Mouse (Mus musculus) layer of hippocampus, adult 8-10 months (tissue): ENCODE measurements at regions not wholly inside any gene's neighbourhood (a gene's known extent, or its start where the extent isn't known, plus 50 kb on each side); places are given as distances from the start of the nearest gene placed in this dataset.
"Not testable (repeated sequence)": the region's sequence is repeated elsewhere in the genome, so short reads cannot be mapped to it uniquely, and the experiment has no call there.

Experiments
- DNase-seq, 2 experiments: peaks; one replicate each; pipeline ENCODE4 v3.0.0; 2022; ENCODE audit warnings: low spot score in 2 of 2

DNA sequence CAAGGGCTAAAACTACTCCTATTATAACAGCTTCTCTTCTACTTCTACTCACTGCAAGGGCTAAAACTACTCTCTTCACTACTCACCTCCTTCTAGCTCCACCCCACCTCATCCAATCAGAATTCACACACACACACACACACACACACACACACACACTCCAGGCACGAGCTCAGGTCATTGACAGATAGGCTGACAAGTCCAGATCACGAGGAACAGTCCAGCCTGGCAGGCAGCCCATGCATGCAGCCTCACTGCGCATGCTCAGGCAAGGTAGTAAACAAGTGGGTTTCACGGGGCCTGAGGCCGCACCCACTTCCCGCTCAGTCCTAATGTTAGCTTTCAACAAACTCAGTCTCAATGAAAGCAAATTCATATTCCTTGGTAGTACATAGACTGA lies 229.6 kb upstream of the Pld5 start:
- DNase-seq: not testable (repeated sequence)

DNA sequence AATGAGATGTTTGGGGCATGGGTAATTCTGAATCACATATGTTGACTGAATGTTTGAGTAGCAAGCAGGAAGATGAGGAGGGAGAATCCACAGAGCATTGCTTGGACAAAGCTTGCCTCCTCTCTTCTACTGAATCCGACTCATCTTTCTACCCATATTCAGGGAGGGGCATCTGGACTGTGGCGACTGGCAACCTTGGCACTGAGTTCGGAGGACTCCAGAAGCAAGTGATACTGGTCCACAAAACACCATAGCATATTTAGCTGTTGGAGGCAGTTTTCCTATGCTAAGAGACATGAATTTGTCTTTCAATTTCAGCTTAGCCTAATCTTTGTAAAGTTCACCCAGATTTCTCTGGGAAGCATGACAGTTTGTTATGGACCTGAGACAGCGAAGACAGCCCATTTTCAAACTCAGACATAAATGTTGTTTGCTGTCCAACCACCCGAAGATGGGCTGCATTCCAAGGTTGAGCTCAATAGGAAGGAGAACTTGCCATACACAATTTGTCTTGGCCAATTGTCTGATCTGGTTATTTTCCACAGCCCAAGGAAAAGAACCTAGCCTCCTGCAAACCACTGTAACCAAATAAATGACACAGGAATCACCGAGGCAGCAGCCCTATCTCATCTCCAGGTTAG lies 224.0 kb upstream of the Pld5 start:
- no peak for DNase-seq

DNA sequence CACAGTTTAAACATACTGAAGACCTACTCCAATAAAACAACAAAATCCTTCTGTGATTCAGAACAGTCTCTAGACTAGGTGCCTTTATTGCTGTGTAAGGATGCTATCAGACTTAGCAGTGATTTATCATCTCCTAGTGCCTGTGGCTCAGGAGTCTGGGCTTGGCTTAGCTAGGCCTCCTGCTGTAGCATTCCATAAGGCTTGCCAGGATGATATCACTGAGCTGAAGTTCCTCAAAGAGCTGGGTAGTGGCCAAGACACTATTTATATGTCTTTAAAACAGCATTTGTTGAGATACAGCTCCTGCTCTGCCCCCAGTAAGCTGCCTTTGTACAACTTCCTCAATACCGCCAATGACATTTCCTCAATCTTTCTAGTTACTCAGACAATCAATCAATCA lies 193.4 kb upstream of the Pld5 start:
- DNase-seq: no peak

DNA sequence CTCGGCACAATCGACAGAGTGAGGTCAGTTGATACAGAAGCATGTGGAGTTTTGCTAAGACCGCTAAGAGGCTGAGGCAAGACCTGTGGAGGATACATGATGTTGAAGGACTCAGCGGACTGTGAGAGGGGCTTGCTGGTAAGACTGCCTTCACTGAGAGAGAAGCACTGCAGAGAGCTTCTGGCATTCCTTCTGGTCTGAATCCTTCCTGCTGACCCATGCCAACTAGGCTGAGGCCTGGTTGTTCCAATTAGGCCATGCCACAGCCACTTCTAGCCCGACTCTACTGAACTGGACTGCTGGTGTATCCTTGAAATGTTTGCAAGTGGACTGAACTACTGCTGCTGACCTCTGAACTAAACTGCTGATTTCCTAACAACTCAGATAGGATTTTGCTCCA lies 187.0 kb upstream of the Pld5 start:
- DNase-seq: no peak

DNA sequence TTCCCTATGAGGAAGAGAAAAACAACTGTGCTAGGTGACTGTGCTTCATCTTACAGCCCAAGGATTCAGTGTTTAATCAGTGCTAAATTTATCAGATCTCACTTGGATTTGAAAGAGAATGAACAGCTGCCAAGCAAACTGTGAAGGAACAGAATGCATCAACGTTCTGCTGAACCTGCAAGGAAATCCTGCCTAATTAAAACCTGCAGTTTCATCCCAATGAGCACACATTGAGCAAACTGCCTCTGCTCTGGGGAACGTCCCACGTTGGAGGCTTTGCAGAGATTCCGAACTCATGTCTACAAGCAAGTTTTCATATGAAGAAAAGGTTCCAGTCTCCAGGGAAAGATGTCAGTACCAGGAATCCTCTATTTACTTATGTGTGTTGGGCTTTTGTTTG lies 171.6 kb upstream of the Pld5 start:
- DNase-seq: peak; percentile 7 to 8

DNA sequence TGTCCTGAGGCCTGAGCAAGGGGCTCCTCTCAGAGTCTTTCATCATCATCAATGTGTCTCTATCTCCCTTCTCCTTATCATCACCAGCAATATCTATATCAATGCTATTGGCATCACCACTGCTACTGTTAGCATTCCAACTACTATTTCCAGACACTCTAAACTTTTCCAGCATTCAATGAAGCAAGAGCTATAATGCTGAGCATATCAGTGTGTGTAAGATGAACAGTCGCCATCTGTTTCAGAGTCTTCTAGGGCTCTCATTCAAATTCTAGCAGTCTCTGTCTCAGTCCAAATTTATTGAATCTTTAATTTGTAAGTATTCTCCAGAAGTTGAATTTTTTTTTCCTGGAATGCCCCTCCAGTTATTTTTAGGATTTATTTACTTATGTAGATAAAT lies 168.6 kb upstream of the Pld5 start:
- DNase-seq: no peak

DNA sequence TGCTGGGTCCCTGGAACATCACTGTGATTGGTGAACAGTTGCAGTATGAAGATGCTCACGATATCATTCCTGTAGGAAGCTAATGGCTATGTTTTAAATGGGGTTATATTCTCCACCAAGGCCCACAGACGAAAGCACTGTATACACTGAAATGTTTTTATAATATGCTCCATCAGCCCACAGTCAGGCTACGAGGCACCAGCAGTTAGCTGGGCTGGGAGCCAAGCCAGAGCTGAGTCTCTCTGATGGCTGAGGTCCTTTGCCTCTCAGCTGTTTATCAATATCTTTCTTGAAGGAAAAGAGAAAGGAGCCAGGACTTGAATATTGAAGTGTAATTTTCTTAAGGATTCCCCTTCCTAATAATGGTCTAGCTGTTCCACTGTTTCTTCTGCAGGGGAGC lies 165.1 kb upstream of the Pld5 start:
- DNase-seq: peak in 1 of 2 experiments; percentile 7

DNA sequence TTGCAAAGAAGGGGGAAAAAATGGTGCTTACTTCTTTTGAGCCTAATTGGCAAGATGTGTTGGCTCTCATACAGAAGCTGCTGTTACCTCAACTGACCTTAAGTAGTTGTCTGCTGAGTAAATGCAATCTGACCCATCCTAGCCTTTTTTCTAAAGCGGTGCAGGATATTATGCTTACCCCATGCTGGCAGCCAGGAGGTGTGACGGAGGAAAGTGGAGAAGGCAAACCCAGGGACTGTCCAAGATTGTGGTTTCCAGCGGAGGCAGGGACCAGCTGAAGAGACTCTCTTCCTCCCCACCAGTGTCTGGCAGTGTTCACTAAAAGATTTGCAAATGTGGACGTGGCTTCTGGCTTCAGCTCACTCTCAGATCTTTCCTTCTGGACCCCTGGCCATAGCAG lies 152.7 kb upstream of the Pld5 start:
- no peak for DNase-seq

DNA sequence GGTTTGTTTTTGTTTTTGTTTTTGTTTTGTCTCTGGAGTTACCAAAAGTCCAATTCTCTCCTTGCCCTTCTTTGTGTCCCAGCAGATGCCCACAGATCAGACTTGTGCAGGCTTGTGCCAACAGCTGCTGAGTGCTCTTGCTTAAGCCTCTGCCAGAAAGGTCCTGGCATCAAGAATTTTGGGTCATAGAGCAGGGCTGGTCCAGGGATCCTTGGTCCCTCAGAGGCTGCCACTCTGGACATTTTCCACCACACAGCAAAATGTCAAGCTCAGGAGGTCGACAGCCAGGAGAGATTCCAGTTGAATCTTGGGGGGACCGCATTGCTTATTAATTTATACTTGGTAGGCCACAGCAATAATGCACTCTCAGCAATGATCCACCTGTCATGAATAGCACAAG lies 151.9 kb upstream of the Pld5 start:
- DNase-seq: no peak

DNA sequence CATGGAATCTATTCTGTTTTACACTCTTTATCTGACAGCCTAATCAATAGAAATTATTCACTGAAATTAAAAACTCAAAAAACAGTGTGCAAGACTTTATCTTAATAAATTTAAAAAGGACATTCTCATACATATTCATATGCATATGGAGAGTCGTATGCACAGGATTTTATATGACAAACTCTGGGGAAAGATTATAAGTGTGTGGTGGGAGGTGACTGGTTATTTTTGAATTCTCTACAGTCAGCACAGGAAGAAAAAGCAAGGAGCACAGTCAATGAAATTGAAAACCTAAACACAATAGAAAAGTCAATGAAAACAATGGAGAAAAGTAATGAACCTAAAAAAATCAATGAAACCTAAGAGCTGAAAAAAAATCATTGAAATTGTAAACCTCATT lies 142.1 kb upstream of the Pld5 start:
- no peak for DNase-seq

DNA sequence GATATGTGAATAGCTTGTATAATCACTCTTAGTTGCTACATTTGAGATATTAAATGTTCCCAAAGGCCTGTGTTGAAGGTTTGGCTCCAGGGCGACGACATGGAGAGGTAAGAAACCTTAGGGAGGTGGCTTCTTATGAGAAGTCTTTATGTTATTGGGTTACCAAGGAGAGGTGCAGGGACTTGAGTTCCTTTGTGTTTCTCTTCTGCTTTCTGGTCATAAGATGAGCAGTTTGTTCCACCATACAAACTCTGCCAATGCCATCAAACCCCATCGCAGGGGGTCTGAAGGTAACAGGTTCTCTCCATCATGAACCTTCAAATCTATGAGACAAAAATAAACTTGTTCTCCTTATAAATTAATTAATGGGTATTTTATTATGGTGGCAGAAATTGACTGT lies 129.0 kb upstream of the Pld5 start:
- DNase-seq: no peak

DNA sequence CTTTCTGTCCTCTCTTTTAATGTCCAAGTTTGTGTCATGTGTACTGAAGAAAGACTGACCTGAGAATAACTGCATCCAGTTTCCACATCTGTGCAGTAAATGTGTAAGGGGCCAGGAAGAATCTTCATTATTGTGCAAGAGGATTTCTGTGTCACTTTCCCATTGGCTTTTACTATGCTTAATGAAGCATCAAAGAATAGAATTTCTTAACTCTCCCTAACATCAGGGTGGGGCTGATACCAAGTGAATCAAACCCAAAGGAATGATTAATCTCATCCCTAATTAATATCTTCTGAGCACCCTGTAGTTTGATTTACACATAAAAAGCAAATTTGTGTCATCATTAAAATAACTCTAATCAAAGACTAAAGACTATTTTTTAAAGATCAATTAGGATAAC lies 104.5 kb upstream of the Pld5 start:
- no peak for DNase-seq

DNA sequence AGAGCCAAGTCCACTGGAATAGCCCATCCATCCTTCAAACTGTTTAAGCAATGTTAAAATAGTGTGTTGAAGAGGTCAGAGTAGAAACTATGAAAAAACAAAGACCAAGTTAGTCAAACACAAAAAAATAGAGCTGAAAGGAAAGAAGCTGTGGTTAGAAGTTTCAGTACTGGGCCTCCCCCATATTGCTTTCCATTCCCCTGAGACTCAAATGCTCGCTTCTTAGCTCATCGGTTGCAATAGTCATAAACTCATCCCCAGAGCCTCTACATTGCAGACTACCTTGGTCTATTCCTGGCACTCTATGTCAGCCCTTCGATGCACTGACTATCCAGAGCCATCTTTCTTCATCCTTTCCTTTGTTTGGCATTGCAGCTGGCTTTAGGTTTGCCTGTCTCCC lies 91.8 kb upstream of the Pld5 start:
- no peak for DNase-seq

DNA sequence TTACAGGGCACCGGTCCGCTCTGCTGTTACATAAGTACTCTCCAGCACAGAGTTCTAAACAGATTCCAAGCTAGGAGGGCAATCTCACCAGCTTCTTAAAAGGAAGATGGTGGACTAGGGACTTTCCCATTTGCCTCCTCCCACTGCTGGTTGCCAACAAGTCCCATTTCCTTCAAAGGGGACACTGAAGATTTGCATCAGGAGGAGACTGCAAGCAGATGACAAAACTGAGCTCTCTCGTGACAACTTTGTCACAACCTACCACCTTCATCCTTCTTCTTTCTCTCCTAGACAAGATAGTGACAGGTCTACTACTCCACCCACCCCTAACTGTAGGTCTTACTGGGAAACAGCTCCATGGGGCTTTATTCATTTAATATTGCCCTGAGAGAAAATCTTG lies 85.8 kb upstream of the Pld5 start:
- no peak for DNase-seq

DNA sequence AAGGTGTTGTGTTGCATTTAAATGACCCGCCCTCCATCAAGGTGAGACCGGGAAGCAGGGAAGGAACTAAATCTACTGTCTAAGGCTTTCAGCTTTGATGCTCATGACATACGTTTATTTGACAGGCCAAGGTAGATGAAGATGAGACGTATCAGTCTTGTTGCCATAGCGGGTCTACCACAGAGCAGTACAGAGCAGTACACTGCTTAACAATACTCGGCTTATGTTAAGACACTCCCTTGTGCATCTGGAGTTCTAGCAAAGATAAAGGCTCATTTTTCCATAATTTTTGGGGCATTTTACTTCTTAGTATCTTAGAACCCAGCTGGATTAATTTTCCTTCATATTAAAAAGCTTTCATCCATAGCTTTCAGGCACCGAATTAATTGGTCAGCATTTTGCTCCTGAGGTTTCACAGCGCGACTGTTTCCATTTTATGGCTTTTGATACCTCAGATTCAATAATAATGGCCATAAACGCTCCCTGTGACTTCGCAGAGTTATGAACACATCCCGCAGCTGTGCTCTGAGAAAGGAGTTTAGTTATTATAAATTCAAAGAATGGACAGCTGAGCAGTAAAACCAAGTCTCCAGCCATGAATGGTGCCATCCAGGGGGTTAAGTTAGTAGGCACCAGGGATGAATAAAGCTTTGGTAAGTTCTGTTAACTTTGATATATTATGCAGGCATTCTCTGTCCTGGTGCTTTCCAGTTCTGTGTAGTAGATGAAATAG lies 85.0 kb upstream of the Pld5 start:
- DNase-seq: no peak

DNA sequence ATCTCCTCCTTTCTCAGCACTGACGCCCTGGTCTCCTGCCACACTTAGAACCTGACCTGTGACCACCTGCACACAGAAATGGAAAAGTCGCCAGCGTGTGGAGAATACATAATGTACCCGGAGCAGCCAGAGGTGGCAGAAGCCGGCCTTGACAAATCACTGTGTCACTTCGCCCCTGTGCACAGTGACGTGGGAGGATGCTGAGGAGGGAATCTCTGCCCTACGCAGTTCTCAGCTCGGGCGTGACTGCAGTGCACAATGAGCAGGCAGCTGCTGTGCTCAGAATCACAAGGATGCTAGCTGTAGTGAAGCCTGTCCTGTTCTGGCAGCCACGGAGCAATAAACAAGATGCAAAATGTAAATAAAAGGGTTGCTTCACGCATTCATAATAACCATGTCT lies 80.2 kb upstream of the Pld5 start:
- peak in 1 of 2 experiments; percentile 7 for DNase-seq

DNA sequence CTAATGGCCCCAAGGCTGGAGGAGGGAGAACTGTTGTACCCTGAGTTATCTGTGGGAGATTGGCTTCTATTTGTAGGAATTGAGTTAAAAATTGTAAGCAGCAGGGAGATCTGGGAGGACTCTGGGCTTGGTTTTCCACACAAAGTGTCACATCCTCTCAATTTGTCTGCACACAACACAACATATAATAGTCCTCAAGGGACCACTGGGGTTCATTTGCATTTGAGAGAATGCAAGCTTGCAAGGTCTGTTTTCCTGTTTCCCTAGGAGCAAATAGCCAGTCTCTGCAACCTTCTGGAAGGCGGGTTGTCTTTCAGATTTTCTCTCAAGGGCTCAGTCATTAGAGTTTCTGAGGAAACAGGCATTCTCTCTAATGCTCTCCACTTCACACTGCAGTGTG lies 79.8 kb upstream of the Pld5 start:
- no peak for DNase-seq

DNA sequence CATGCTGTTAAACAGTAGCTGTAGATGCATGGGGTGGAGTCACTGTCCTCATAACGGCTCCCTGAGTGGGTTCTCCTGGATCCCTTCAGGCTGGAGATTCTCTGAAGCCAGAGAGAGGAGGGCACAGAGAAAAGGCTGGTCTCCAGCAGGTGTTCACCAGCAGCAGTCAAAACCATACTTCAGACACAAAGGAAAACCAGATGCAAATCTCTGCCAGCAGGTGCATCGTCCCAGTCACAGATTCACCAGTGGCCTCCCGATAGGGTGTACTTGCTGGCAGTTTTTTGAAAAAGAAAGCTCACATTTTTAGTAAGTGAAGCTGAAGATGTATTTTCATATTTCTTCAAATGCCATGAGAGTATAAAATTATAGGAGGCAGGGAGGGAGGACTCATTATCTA lies 77.6 kb upstream of the Pld5 start:
- DNase-seq: no peak

DNA sequence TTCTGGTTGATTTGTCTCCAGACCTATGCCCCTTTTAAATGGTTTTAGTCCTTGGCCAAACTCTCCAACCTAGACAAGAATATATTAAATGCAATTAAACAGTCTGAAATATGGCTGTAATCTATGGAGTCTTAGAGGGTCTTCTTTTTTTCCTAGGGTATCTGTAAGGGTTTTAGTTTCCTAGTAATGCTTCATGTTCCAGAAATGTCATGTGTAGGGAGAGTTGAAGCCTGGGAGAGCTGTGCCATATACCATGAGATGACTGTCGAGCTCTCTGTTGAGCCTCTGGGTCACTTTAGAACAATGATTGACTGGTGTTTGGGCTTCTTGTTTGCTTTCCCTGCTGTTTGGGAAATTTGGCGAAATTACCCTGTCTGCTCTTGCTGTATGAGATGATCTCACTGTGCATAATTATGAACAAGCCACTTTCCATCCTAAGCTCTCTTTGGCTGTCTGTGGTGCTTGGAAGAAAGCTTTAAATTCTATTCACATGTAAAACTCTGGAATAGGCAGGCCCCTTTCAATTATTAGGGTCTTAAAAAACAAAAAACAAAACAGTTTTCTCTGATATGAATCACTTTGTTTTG lies 74.9 kb upstream of the Pld5 start:
- no peak for DNase-seq

DNA sequence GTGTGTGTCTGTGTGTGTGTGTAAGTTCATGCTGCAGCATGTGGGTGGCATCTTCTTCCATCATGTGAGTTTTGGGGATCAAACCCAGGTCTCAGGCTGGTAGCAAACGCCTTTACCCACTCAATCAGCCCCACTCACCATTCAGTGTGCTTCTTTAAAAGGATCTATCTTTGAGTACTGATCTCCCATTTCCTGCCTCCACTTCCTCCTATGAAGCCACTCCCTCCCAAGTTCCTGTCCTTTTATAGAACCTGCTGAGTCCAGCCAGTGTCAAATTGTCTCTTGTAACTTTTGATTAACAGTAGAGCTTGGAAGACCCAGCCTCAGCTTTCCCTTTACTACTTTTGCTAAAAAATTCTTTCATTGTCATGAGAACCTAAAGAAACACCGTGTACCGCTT lies 73.0 kb upstream of the Pld5 start:
- no peak for DNase-seq

DNA sequence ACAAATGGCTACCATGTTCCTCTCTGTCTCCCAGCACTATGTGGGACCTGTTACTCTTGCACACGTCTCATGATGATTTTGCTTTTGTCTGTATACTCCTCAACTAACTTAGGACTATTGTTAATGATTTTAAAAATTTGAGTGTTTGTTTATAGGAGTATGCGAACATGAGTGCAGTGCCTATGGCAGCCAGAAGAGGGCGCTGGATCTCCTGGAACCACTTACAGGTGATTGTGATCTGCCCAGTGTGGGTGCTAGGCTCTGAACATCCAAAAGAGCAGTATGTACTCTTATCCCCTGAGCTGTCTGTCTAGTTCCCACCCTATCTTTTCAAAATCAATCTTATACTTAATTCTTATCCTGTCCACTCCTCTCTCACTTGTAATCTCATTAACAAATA lies 56.2 kb upstream of the Pld5 start:
- DNase-seq: no peak
